Mouse (Mus musculus) kidney, adult 2 months (tissue): ENCODE measurements around the gene Drg2. TPM values are rescaled to one million over a fixed set of nuclear protein-coding genes. Genes with fewer than 3 reads are reported as not detected.
"Not testable (repeated sequence)": the region's sequence is repeated elsewhere in the genome, so short reads cannot be mapped to it uniquely, and the experiment has no call there.

Experiments used
- DNase-seq: peaks from one replicate; pipeline ENCODE4 v3.0.0; 2021
- H3K27ac ChIP-seq: fragments of 200-500 bp; 2 replicates; pipeline ENCODE4 v1.5.1; 2012; ENCODE audit warnings: low read depth, low read length, control low read depth, inconsistent platforms; ENCODE audit not compliant: insufficient read depth
- H3K27me3 ChIP-seq: fragments of 200-500 bp; replicated peaks from 2 replicates; pipeline ENCODE4 v1.6.1; 2012; ENCODE audit warnings: mild to moderate bottlenecking, moderate library complexity, low read length, inconsistent platforms; ENCODE audit not compliant: control insufficient read depth, insufficient read depth
- H3K36me3 ChIP-seq: fragments of 200-500 bp; 2 replicates; pipeline ENCODE4 v1.6.1; 2012; ENCODE audit warnings: mild to moderate bottlenecking, moderate library complexity, low read length, inconsistent platforms; ENCODE audit not compliant: control insufficient read depth, insufficient read depth
- H3K4me1 ChIP-seq: fragments of 200-500 bp; 2 replicates; pipeline ENCODE4 v1.6.1; 2011; ENCODE audit warnings: low read length; ENCODE audit not compliant: control insufficient read depth, insufficient read depth
- H3K4me3 ChIP-seq: fragments of 200-500 bp; 2 replicates; pipeline ENCODE4 v1.5.1; 2011; ENCODE audit warnings: mild to moderate bottlenecking, low read depth, low read length, control low read depth; ENCODE audit not compliant: insufficient read depth
- CTCF ChIP-seq: fragments of 200-500 bp; conservative IDR thresholded peaks from 2 replicates; pipeline ENCODE4 v1.5.1; 2011; ENCODE audit warnings: low read depth, mild to moderate bottlenecking, control low read depth, low read length, moderate library complexity, mixed read lengths; ENCODE audit not compliant: insufficient read depth, insufficient read length
- POLR2A ChIP-seq: fragments of 200-500 bp; IDR thresholded peaks from one replicate; pipeline ENCODE4 v1.6.1; 2011; ENCODE audit warnings: low read depth, low read length, control low read depth
- WGBS: fragments of 180-500 bp; shearing (Covaris S2); methylation state at CpG from one replicate; pipeline ENCODE4 v1.1.7; 2018; 5-methylcytosine and 5-hydroxymethylcytosine counted together
- polyA plus RNA-seq: library from polyadenylated mRNA; depleted of rRNA; stranded (reverse); fragments of >200 nt; gene quantifications from 2 replicates; pipeline ENCODE4 v1.2.3, GENCODE M21; 2012

The Drg2 gene
- polyA plus RNA-seq, 1 experiment, result 64.8 TPM

DNA sequence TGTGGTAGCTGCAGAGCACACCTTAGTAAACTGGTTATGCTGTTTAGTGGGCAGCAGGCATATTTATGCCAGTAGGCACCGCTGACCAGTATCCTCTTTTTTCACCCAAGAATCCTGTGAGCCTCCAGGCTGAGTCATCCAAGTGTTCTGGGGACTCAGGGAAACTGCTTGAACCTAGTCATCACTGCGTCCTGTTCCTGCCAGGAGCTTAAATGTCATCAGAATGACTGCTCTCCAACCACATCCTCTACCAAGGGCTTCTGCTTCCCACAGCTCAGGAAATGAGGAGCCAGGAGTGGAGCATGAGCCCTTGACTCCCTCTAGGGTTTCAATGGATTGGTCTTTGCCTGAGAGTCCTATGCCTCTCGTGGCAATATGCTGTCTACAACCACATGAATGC is 17.8 kb upstream of the Drg2 start:
- peaks cover 3% of the 10 kb centered on the region for H3K36me3 ChIP-seq
- no peak for TF ChIP-seq POLR2A
- no peak for TF ChIP-seq CTCF
- no peak for DNase-seq
- no peaks in the 10 kb centered on the region for H3K27me3 ChIP-seq
- no peaks in the 10 kb centered on the region for H3K4me1 ChIP-seq
- H3K27ac ChIP-seq, result no peak overlapping the region
- no peak overlapping the region for H3K4me3 ChIP-seq
- WGBS, result 89% methylated on average over 3 of the region's 3 CpGs

DNA sequence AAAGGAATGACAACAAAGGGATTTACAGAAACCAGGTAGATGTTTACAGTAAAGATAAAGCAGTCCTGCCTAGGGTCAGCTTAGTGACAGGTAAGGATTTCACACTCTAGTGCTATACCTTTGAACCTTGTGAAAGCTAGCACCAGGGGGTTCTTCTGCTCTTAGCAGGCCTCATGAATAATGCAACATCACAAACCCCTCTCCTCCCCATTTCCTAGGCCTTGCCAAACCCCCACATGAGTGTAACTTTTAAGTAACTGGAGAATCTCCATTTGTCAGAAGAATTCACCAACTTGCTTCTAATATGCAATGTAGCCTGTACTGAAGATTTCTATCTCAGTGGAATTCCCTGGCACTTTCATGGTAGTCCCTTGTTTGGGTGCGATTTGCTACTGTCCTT is 14.8 kb upstream of the Drg2 start:
- not testable (repeated sequence) for H3K4me3 ChIP-seq, H3K36me3 ChIP-seq, H3K27ac ChIP-seq, H3K27me3 ChIP-seq, DNase-seq, H3K4me1 ChIP-seq
- WGBS, result 22% methylated on average over 1 of the region's 1 CpGs

DNA sequence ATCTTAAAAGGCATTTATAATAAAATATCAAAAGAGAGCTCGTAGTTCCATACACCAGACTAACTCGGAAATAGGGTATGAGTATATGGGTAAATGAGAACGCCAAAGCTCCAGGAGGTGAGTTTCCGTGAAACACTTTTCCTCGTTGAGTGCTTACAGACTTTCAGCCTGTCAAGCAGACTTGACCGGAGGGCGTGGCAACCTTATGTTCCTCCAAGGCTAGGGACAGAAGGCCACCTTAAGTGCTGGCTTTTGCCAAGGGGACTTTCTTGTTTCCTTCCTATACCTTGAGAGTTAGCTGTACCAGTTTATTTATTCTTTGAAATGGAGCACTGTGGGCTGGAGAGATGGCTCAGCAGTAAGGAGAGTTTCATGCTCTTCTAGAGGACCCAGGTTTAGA is 14.2 kb upstream of the Drg2 start:
- Histone ChIP-seq H3K4me3 (no peak overlapping the region), H3K4me1 (no peaks in the 10 kb centered on the region), H3K27me3 (no peaks in the 10 kb centered on the region), H3K36me3 (peaks cover 2% of the 10 kb centered on the region), H3K27ac (no peak overlapping the region)
- DNase-seq, result peak; percentile 11
- WGBS, result 49% methylated on average over 7 of the region's 7 CpGs
- TF ChIP-seq CTCF (no peak), POLR2A (no peak)

DNA sequence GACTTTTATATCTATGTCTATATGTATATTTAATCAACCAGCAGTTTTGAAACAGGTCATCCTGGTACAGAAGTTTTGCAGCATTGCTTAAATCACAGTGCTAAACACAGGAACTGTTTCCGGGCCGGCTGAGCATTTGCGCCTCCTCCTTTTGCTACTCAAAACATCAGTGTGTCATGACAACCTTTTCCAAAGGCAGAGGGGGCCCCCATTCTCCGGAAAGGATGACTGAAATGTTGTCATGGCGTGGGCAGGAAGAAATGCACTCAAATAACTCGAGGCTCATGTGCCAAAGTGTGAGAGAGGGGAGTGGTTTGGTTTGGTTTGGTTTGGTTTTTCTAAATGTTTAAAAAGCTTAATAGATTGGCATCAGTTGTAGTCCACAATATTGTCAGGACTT is 11.5 kb upstream of the Drg2 start:
- WGBS, result 89% methylated on average over 6 of the region's 6 CpGs
- H3K36me3 ChIP-seq, result no peaks in the 10 kb centered on the region; the same call in none of the 2 replicates
- DNase-seq, result no peak
- no peak overlapping the region for H3K4me3 ChIP-seq
- H3K27ac ChIP-seq, result no peak overlapping the region
- H3K4me1 ChIP-seq, result no peaks in the 10 kb centered on the region
- H3K27me3 ChIP-seq, result no peaks in the 10 kb centered on the region
- TF ChIP-seq POLR2A (no peak), CTCF (no peak)

DNA sequence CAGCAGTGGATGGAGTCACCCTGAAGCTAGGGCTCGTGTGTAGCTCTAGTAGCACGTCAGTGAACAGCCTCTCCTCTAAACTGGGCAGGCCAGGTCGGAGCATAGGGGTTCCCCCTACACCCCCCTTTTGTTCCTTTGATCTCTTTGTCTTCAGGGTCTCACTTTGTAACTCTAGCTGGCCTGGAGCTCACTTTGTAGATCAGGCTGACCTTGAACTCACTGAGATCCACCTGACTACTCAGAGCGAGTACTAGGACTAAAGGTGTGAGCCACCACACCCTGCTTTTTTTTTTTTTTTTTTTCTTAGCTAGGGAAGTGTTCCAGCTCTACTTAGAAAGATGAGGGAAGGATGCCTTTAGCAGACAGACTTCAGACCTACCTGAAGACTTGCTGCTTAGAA is 10.4 kb upstream of the Drg2 start:
- H3K27ac ChIP-seq, result no peak overlapping the region
- H3K36me3 ChIP-seq, result no peaks in the 10 kb centered on the region; the same call in none of the 2 replicates
- no peaks in the 10 kb centered on the region for H3K27me3 ChIP-seq
- WGBS, result 73% methylated on average over 4 of the region's 4 CpGs
- no peak overlapping the region for H3K4me3 ChIP-seq
- no peaks in the 10 kb centered on the region for H3K4me1 ChIP-seq
- DNase-seq, result no peak
- no peak for TF ChIP-seq POLR2A
- TF ChIP-seq CTCF, result no peak

DNA sequence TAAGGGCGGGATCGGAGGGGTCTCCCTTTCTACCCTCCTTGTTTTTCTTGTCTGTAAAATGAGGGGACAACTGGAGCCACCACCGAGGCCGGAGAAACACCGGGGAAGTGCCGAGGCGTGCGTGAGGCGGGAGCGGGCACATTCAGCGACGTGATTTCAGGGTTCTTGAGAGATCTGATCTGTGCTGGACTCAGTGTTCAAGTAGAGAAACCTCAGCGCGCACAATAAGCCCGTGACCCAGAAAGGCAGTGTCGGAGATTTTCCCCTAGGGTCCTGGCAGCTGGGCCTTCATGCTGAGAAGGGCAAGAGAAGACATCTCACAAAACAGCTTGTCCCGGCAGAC is 325 bp downstream of the Drg2 start:
- Histone ChIP-seq H3K27me3 (no peaks in the 10 kb centered on the region), H3K36me3 (no peaks in the 10 kb centered on the region), H3K4me1 (peaks cover 5% of the 10 kb centered on the region; the same call in 1 of the 2 replicates), H3K4me3 (peak overlapping the region; percentile 71), H3K27ac (0 out of 2 replicates have a peak overlapping the region, but pooled peaks have one; percentile 13)
- no peak for DNase-seq
- WGBS, result under 1% methylated on average over 17 of the region's 17 CpGs
- TF ChIP-seq CTCF (no peak), POLR2A (no peak)

DNA sequence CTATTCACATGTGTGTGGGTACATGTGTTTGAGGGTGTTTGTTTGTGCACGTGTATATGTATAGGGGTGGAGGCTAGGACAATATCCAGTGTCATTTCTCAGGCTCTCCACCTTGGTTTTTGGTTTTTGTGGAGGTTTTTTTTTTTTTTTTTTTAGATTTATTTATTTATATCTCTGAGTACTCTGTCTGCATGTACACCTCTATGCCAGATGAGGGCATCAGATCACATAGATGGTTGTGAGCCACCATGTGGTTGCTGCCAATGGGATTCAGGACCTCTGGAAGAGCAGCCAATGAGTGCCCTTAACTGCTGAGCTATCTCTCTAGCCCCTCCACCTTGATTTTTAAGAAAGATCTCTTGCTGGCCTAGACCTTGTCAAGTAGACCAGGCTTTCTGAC is 3.6 kb downstream of the Drg2 start:
- Histone ChIP-seq H3K36me3 (peaks cover 2% of the 10 kb centered on the region; the same call in 1 of the 2 replicates), H3K27me3 (no peaks in the 10 kb centered on the region), H3K4me1 (peaks cover 5% of the 10 kb centered on the region; the same call in 1 of the 2 replicates), H3K27ac (no peak overlapping the region), H3K4me3 (no peak overlapping the region)
- WGBS, result 92% methylated on average over 1 of the region's 1 CpGs
- DNase-seq, result peak; percentile 35
- TF ChIP-seq POLR2A, result no peak
- no peak; the same call in 1 of the 2 replicates for TF ChIP-seq CTCF

DNA sequence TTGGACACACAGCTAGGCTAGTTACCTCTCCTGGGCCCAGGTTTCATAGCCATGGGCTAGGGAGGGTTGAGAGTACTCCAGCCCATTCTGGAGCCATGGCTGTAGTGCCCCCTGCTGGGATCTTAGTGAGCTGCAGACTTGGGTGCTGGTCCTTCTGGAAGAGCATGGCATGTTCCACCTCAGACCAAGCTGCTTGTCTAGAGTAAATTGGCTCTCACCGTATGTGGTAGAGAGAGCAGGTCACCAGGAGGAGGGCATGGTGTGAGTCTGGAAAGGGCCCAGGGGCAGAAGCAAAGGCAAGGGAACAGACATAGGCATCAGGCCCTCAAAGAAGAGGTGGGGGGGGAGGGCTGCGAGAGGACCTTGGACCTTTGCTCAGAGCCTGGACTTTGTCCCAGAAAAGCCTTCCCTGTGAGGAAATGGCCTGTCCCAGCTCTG is 11.6 kb downstream of the Drg2 start:
- Histone ChIP-seq H3K27ac (peak overlapping the region; percentile 54; the same call in 1 of the 2 replicates), H3K27me3 (no peaks in the 10 kb centered on the region), H3K4me1 (peaks cover 14% of the 10 kb centered on the region; the same call in 1 of the 2 replicates), H3K4me3 (no peak overlapping the region), H3K36me3 (peaks cover 2% of the 10 kb centered on the region; the same call in 1 of the 2 replicates)
- DNase-seq, result peak; percentile 93
- 52% methylated on average over 2 of the region's 2 CpGs for WGBS
- peak; percentile 68 for TF ChIP-seq CTCF
- no peak for TF ChIP-seq POLR2A
